Mouse (Mus musculus) heart, adult 2 months (tissue): ENCODE results near the gene Lingo2.

ENCODE experiments used
- CTCF ChIP-seq: fragments of 200-600 bp; IDR thresholded peaks from 2 replicates; pipeline ENCODE4 v1.8.1; 2022; ENCODE audit warnings: antibody characterized with exemption, mild to moderate bottlenecking, moderate library complexity
- EP300 ChIP-seq: fragments of 200-500 bp; IDR thresholded peaks from 2 replicates; pipeline ENCODE4 v1.6.1; 2011; ENCODE audit warnings: low read depth, low read length, control low read depth; ENCODE audit not compliant: insufficient read depth
- POLR2A ChIP-seq: fragments of 200-500 bp; IDR thresholded peaks from 2 replicates; pipeline ENCODE4 v1.6.1; 2011; ENCODE audit warnings: mild to moderate bottlenecking, low read depth, low read length, control low read depth; ENCODE audit not compliant: insufficient read depth

DNA sequence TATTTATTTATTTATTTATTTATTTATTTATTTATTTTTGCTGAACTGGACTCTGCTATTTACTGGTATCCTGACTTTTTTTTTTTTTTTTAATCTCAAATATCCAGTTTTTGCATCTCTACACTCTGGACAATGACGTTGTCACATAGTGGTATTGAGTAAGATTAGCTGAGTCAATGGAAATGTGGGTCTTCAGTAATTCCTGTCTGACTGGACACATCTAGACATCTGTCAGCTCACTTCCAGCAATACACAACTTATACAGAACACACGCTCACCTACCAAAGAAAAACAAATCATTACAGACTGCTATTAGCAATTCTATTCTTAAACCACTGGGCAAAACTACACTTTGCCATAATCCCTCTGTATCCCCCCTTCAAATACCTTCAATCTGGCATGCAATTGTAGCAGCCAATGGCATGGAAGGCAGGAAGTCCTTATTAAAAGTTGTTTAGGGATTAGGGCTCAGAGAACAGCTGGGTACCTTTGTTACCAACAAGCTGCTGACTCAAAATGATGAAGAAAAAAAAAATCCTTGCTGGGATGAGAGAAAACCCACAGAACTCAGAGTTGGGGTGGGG lies 1144.6 kb downstream of the Lingo2 start:
- TF ChIP-seq CTCF (no peak), POLR2A (no peak), EP300 (no peak)
